ENCODE assay signal across 27 mouse cellular contexts in genomic region chr3:87979493-87979892, GRCm38 (mm10). TPM values are rescaled to one million over a fixed set of nuclear protein-coding genes. Genes with fewer than 3 reads are reported as not detected.
DNase-seq lines count a peak whose midpoint lies in the region; ATAC-seq and TF ChIP-seq lines count a peak whose summit lies in the region.
"Had no signal": no experiment of that assay in that cellular context is flagged by ENCODE, and none has a peak within 500 bp of the region (broad histone marks: within the 10 kb centered on the region; RNA-seq: fewer than 3 reads in every experiment).

No protein-coding gene starts in this region.

- H3K4me2 ChIP-seq in hindbrain, postnatal 0 days (ENCODE audit: low read depth, low read length), result no peak overlapping the region
- no peak overlapping the region for H3K4me2 ChIP-seq in midbrain, embryonic 11.5 days
- no peak overlapping the region for H3K4me2 ChIP-seq in midbrain, embryonic 13.5 days (replicated peaks)
- H3K4me2 ChIP-seq in neural tube, embryonic 13.5 days, result no peak overlapping the region
- H3K4me2 ChIP-seq: embryonic facial prominence, embryonic 12.5 days; heart, embryonic 11.5 days; heart, embryonic 15.5 days; hindbrain, embryonic 15.5 days had no signal

- no peak overlapping the region for H3K4me3 ChIP-seq in hindbrain, embryonic 10.5 days
- H3K4me3 ChIP-seq in hindbrain, postnatal 0 days (ENCODE audit: low read length), result no peak overlapping the region
- H3K4me3 ChIP-seq in midbrain, embryonic 11.5 days (ENCODE audit: low read depth, low read length), result no peak overlapping the region
- H3K4me3 ChIP-seq in midbrain, embryonic 13.5 days (replicated peaks), result no peak overlapping the region
- H3K4me3 ChIP-seq in neural tube, embryonic 13.5 days, result no peak overlapping the region
- H3K4me3 ChIP-seq: embryonic facial prominence, embryonic 12.5 days; heart, adult 2 months; heart, embryonic 15.5 days; hindbrain, embryonic 15.5 days had no signal

- peaks cover 89% of the 10 kb centered on the region for H3K4me1 ChIP-seq in hindbrain, embryonic 10.5 days (replicated peaks)
- peaks cover 14% of the 10 kb centered on the region for H3K4me1 ChIP-seq in hindbrain, postnatal 0 days (ENCODE audit: insufficient read depth, low read length)
- peaks cover 64% of the 10 kb centered on the region for H3K4me1 ChIP-seq in midbrain, embryonic 11.5 days (ENCODE audit: control insufficient read depth, insufficient read depth, low read length)
- H3K4me1 ChIP-seq in midbrain, embryonic 13.5 days (replicated peaks), result peaks cover 64% of the 10 kb centered on the region
- H3K4me1 ChIP-seq in neural tube, embryonic 13.5 days (replicated peaks), result peaks cover 62% of the 10 kb centered on the region

- H3K27ac ChIP-seq in hindbrain, embryonic 10.5 days, result peak overlapping the region; percentile 94
- H3K27ac ChIP-seq in hindbrain, postnatal 0 days, result no peak overlapping the region
- no peak overlapping the region for H3K27ac ChIP-seq in midbrain, embryonic 11.5 days (ENCODE audit: low read depth, low read length)
- H3K27ac ChIP-seq in midbrain, embryonic 13.5 days, result no peak overlapping the region
- H3K27ac ChIP-seq in neural tube, embryonic 13.5 days (replicated peaks), result no peak overlapping the region
- H3K27ac ChIP-seq: embryonic facial prominence, embryonic 12.5 days; heart, adult 2 months; heart, embryonic 15.5 days; hindbrain, embryonic 15.5 days had no signal

- no peak for DNase-seq in hindbrain, embryonic 10.5 days (ENCODE audit: low spot score)
- no peak for DNase-seq in hindbrain, postnatal 0 days (ENCODE audit: low spot score)
- DNase-seq in midbrain, embryonic 11.5 days (ENCODE audit: low spot score, missing footprints), result no peak
- no peak for DNase-seq in neural tube, embryonic 10.5 days (ENCODE audit: extremely low spot score, low spot score)
- no peak for DNase-seq in adrenal gland, adult (ENCODE audit: inconsistent age in 2 of 2, low spot score in 1 of 2)
- DNase-seq: adrenal gland, postnatal 10 days; cerebellum, adult 11 months; cerebellum, adult 8-10 months; cerebellum, postnatal 14 days; embryo, embryonic 11 days; gastrocnemius, postnatal 14 days; heart, postnatal 14 days had no signal

- TF ChIP-seq CTCF in hindbrain, postnatal 0 days (IDR thresholded peaks at IDR 0.05; ENCODE audit: low read depth), result no peak

- H3K27me3 ChIP-seq in hindbrain, embryonic 10.5 days (ENCODE audit: insufficient read depth, poor library complexity, severe bottlenecking), result 0 out of 2 replicates have a peak, but pooled peaks cover 3% of the 10 kb centered on the region
- no peaks in the 10 kb centered on the region for H3K27me3 ChIP-seq in hindbrain, postnatal 0 days (ENCODE audit: insufficient read depth, low read length)
- no peaks in the 10 kb centered on the region for H3K27me3 ChIP-seq in midbrain, embryonic 11.5 days (ENCODE audit: control insufficient read depth, insufficient read depth, low read length)
- H3K27me3 ChIP-seq in midbrain, embryonic 13.5 days, result no peaks in the 10 kb centered on the region
- no peaks in the 10 kb centered on the region for H3K27me3 ChIP-seq in neural tube, embryonic 13.5 days
- H3K27me3 ChIP-seq: embryonic facial prominence, embryonic 12.5 days; heart, embryonic 15.5 days; hindbrain, embryonic 15.5 days had no signal

- H3K36me3 ChIP-seq in hindbrain, embryonic 10.5 days, result peaks cover 69% of the 10 kb centered on the region
- no peaks in the 10 kb centered on the region for H3K36me3 ChIP-seq in hindbrain, postnatal 0 days (ENCODE audit: insufficient read depth, low read length)
- H3K36me3 ChIP-seq in midbrain, embryonic 11.5 days (ENCODE audit: control insufficient read depth, insufficient read depth, low read length), result peaks cover 28% of the 10 kb centered on the region
- peaks cover 29% of the 10 kb centered on the region for H3K36me3 ChIP-seq in midbrain, embryonic 13.5 days
- H3K36me3 ChIP-seq in neural tube, embryonic 13.5 days, result peaks cover 25% of the 10 kb centered on the region
- H3K36me3 ChIP-seq: hindbrain, embryonic 15.5 days had no signal

- ATAC-seq in hindbrain, postnatal 0 days, result no peak
- no peak for ATAC-seq in midbrain, embryonic 11.5 days (ENCODE audit: low FRiP score)
- ATAC-seq in midbrain, embryonic 13.5 days, result no peak
- no peak for ATAC-seq in neural tube, embryonic 13.5 days (ENCODE audit: low read depth)
- ATAC-seq: forebrain, embryonic 16.5 days had no signal

- no peak overlapping the region for H3K9ac ChIP-seq in hindbrain, postnatal 0 days (replicated peaks; ENCODE audit: low read length)
- H3K9ac ChIP-seq in midbrain, embryonic 11.5 days (ENCODE audit: low read length), result peak overlapping the region; percentile 20; the same call in 1 of the 2 replicates
- H3K9ac ChIP-seq in midbrain, embryonic 13.5 days (replicated peaks), result no peak overlapping the region
- H3K9ac ChIP-seq in neural tube, embryonic 13.5 days, result 0 out of 2 replicates have a peak overlapping the region, but pooled peaks have one; percentile 38
- H3K9ac ChIP-seq: embryonic facial prominence, embryonic 12.5 days; hindbrain, embryonic 15.5 days had no signal

- WGBS in hindbrain, embryonic 10.5 days, result 86% methylated on average over 5 of the region's 5 CpGs
- 86% methylated on average over 5 of the region's 5 CpGs for WGBS in hindbrain, postnatal 0 days
- WGBS in midbrain, embryonic 11.5 days, result 84% methylated on average over 5 of the region's 5 CpGs
- WGBS in midbrain, embryonic 13.5 days, result 89% methylated on average over 5 of the region's 5 CpGs
- 90% methylated on average over 5 of the region's 5 CpGs for WGBS in neural tube, embryonic 13.5 days

- no peaks in the 10 kb centered on the region for H3K9me3 ChIP-seq in hindbrain, embryonic 10.5 days
- H3K9me3 ChIP-seq in hindbrain, postnatal 0 days (ENCODE audit: low read length), result no peaks in the 10 kb centered on the region
- H3K9me3 ChIP-seq in midbrain, embryonic 11.5 days (ENCODE audit: control insufficient read depth, low read length), result no peaks in the 10 kb centered on the region
- H3K9me3 ChIP-seq in midbrain, embryonic 13.5 days, result no peaks in the 10 kb centered on the region
- no peaks in the 10 kb centered on the region for H3K9me3 ChIP-seq in neural tube, embryonic 13.5 days
- H3K9me3 ChIP-seq: embryonic facial prominence, embryonic 12.5 days; heart, embryonic 15.5 days; hindbrain, embryonic 15.5 days had no signal

RNA-seq across cellular contexts. Expression of gene Nes, which starts 8.6 kb away (rescaled TPM):
- 109 and 143 TPM in 2 replicates for polyA plus RNA-seq in hindbrain, embryonic 10.5 days (2016; fragmentation: Nextera tagmentation; extraction: Ambion mirVana)
- total RNA-seq in hindbrain, postnatal 0 days (2014; rRNA removed), result 37.2 and 40.0 TPM in 2 replicates
- polyA plus RNA-seq in hindbrain, postnatal 0 days (2015; fragmentation: Nextera tagmentation; extraction: Ambion mirVana), result 14.9 and 15.7 TPM in 2 replicates
- polyA plus RNA-seq in midbrain, embryonic 11.5 days (2014; fragmentation: Nextera tagmentation; extraction: Ambion mirVana), result 70.3 and 85.4 TPM in 2 replicates
- polyA plus RNA-seq in midbrain, embryonic 13.5 days (2015; fragmentation: Nextera tagmentation; extraction: Ambion mirVana), result 61.9 and 77.6 TPM in 2 replicates
- 44.1 and 47.1 TPM in 2 replicates for polyA plus RNA-seq in neural tube, embryonic 13.5 days (2015; fragmentation: Nextera tagmentation; extraction: Ambion mirVana)

RNA-seq across cellular contexts. Expression of gene Bcan, which starts 20.5 kb away (rescaled TPM):
- 0.91 and 0.95 TPM in 2 replicates for polyA plus RNA-seq in hindbrain, embryonic 10.5 days (2016; fragmentation: Nextera tagmentation; extraction: Ambion mirVana)
- 318 and 347 TPM in 2 replicates for total RNA-seq in hindbrain, postnatal 0 days (2014; rRNA removed)
- polyA plus RNA-seq in hindbrain, postnatal 0 days (2015; fragmentation: Nextera tagmentation; extraction: Ambion mirVana), result 229 and 237 TPM in 2 replicates
- 0.37 and 0.44 TPM in 2 replicates for polyA plus RNA-seq in midbrain, embryonic 11.5 days (2014; fragmentation: Nextera tagmentation; extraction: Ambion mirVana)
- 10.1 and 14.0 TPM in 2 replicates for polyA plus RNA-seq in midbrain, embryonic 13.5 days (2015; fragmentation: Nextera tagmentation; extraction: Ambion mirVana)
- polyA plus RNA-seq in neural tube, embryonic 13.5 days (2015; fragmentation: Nextera tagmentation; extraction: Ambion mirVana), result 37.8 and 41.3 TPM in 2 replicates
- total RNA-seq: common myeloid progenitor, adult 5-6 weeks; gastrocnemius, adult 18-20 months; hematopoietic stem cell, adult 5-6 weeks had no signal
- polyA plus RNA-seq: heart, embryonic 11.5 days had no signal

RNA-seq across cellular contexts. Expression of gene Crabp2, which starts 31.0 kb away (rescaled TPM):
- polyA plus RNA-seq in hindbrain, embryonic 10.5 days (2016; fragmentation: Nextera tagmentation; extraction: Ambion mirVana), result 956 and 1,072 TPM in 2 replicates
- 9.8 and 28.6 TPM in 2 replicates for total RNA-seq in hindbrain, postnatal 0 days (2014; rRNA removed)
- polyA plus RNA-seq in hindbrain, postnatal 0 days (2015; fragmentation: Nextera tagmentation; extraction: Ambion mirVana), result 44.5 and 46.3 TPM in 2 replicates
- 539 and 540 TPM in 2 replicates for polyA plus RNA-seq in midbrain, embryonic 11.5 days (2014; fragmentation: Nextera tagmentation; extraction: Ambion mirVana)
- polyA plus RNA-seq in midbrain, embryonic 13.5 days (2015; fragmentation: Nextera tagmentation; extraction: Ambion mirVana), result 129 and 135 TPM in 2 replicates
- 193 and 205 TPM in 2 replicates for polyA plus RNA-seq in neural tube, embryonic 13.5 days (2015; fragmentation: Nextera tagmentation; extraction: Ambion mirVana)
- total RNA-seq: hematopoietic stem cell, adult 5-6 weeks had no signal
- polyA plus RNA-seq: heart, adult 2 months had no signal

RNA-seq across cellular contexts. Expression of gene Hapln2, which starts 47.9 kb away (rescaled TPM):
- polyA plus RNA-seq in hindbrain, embryonic 10.5 days (2016; fragmentation: Nextera tagmentation; extraction: Ambion mirVana), result 0.11 and 0.14 TPM in 2 replicates
- total RNA-seq in hindbrain, postnatal 0 days (2014; rRNA removed), result 0.47 and 0.50 TPM in 2 replicates
- polyA plus RNA-seq in hindbrain, postnatal 0 days (2015; fragmentation: Nextera tagmentation; extraction: Ambion mirVana), result 1.2 and 1.5 TPM in 2 replicates
- 0.11 TPM in 1 of 2 replicates, not detected in the other for polyA plus RNA-seq in midbrain, embryonic 11.5 days (2014; fragmentation: Nextera tagmentation; extraction: Ambion mirVana)
- 0.14 and 0.55 TPM in 2 replicates for polyA plus RNA-seq in midbrain, embryonic 13.5 days (2015; fragmentation: Nextera tagmentation; extraction: Ambion mirVana)
- 0.36 and 0.40 TPM in 2 replicates for polyA plus RNA-seq in neural tube, embryonic 13.5 days (2015; fragmentation: Nextera tagmentation; extraction: Ambion mirVana)
- total RNA-seq: adrenal gland, postnatal 10 days; adrenal gland, postnatal 4 days; common myeloid progenitor, adult 5-6 weeks; ES-E14; gastrocnemius, adult 18-20 months; heart, adult 2 months; heart, postnatal 14 days; hematopoietic stem cell, adult 5-6 weeks had no signal
- polyA plus RNA-seq: gonadal fat pad, adult 2 months; heart, adult 2 months; heart, embryonic 11.5 days; intestine, embryonic 14.5 days had no signal

RNA-seq across cellular contexts. Expression of gene Rrnad1, which starts 49.0 kb away (rescaled TPM):
- polyA plus RNA-seq in hindbrain, embryonic 10.5 days (2016; fragmentation: Nextera tagmentation; extraction: Ambion mirVana), result 18.9 and 20.9 TPM in 2 replicates
- 19.4 and 36.4 TPM in 2 replicates for total RNA-seq in hindbrain, postnatal 0 days (2014; rRNA removed)
- polyA plus RNA-seq in hindbrain, postnatal 0 days (2015; fragmentation: Nextera tagmentation; extraction: Ambion mirVana), result 18.1 and 19.3 TPM in 2 replicates
- 14.6 and 17.0 TPM in 2 replicates for polyA plus RNA-seq in midbrain, embryonic 11.5 days (2014; fragmentation: Nextera tagmentation; extraction: Ambion mirVana)
- 19.8 and 24.9 TPM in 2 replicates for polyA plus RNA-seq in midbrain, embryonic 13.5 days (2015; fragmentation: Nextera tagmentation; extraction: Ambion mirVana)
- polyA plus RNA-seq in neural tube, embryonic 13.5 days (2015; fragmentation: Nextera tagmentation; extraction: Ambion mirVana), result 20.1 and 22.2 TPM in 2 replicates

Comparison
In these comparisons a context has a peak if more than half of its experiments do, and no peak if none do; other contexts are left out.
1. H3K9ac ChIP-seq: peak in midbrain, embryonic 11.5 days (single experiment) and neural tube, embryonic 13.5 days (single experiment); none in hindbrain, postnatal 0 days (single experiment) and midbrain, embryonic 13.5 days (single experiment).